Mouse (Mus musculus) brain, embryonic 14.5 days (tissue): ENCODE measurements at regions not wholly inside any gene's neighbourhood (a gene's known extent, or its start where the extent isn't known, plus 50 kb on each side); places are given as distances from the start of the nearest gene placed in this dataset.

Experiments
- CTCF ChIP-seq: fragments of 200-500 bp; IDR thresholded peaks from 2 replicates; pipeline ENCODE4 v1.5.1; 2012; ENCODE audit warnings: inconsistent platforms, mild to moderate bottlenecking, moderate library complexity, borderline replicate concordance; ENCODE audit not compliant: insufficient read depth, insufficient read length; ENCODE audit errors: extremely low read depth
- POLR2A ChIP-seq: fragments of 200-500 bp; IDR thresholded peaks from 2 replicates; pipeline ENCODE4 v1.6.1; 2012; ENCODE audit warnings: mild to moderate bottlenecking, inconsistent platforms, borderline replicate concordance; ENCODE audit not compliant: poor library complexity, insufficient read depth, insufficient read length, severe bottlenecking; ENCODE audit errors: extremely low read depth

- no peak for TF ChIP-seq POLR2A
- TF ChIP-seq CTCF = no peak
These were observed 75.3 kb upstream of the Supt20 start for GRCm38 (mm10) chr3:54617298-54617697.
